Mouse (Mus musculus) gonadal fat pad, adult 2 months (tissue): Measurements from ENCODE around the gene Gucy2c. TPM values are rescaled to one million over a fixed set of nuclear protein-coding genes. Genes with fewer than 3 reads are reported as not detected.

Source experiments
- DNase-seq: peaks from one replicate; pipeline ENCODE4 v3.0.0-alpha.2; 2012; ENCODE audit warnings: low read depth
- polyA plus RNA-seq: library from polyadenylated mRNA; depleted of rRNA; stranded (reverse); fragments of >200 nt; gene quantifications from 2 replicates; pipeline ENCODE4 v1.2.3, GENCODE M21; 2012; rRNA removed

Gucy2c gene
- polyA plus RNA-seq, 1 experiment: 0.04 TPM

- no peak for DNase-seq
These were observed 113.1 kb downstream of the Gucy2c start for GRCm38 (mm10) chr6:136668266-136668986.

- peak; percentile 82 for DNase-seq
These were observed 119.5 kb downstream of the Gucy2c start for GRCm38 (mm10) chr6:136662063-136662462.

GRCm38 (mm10) chr6:136661706-136662016, 119.9 kb downstream of the Gucy2c start, which contains the start of gene Plbd1:
TSS of gene Plbd1 (minus strand) at chr6:136661928.
- no peak for DNase-seq

- no peak for DNase-seq
These were observed 120.5 kb downstream of the Gucy2c start for GRCm38 (mm10) chr6:136660831-136661705.

DNA sequence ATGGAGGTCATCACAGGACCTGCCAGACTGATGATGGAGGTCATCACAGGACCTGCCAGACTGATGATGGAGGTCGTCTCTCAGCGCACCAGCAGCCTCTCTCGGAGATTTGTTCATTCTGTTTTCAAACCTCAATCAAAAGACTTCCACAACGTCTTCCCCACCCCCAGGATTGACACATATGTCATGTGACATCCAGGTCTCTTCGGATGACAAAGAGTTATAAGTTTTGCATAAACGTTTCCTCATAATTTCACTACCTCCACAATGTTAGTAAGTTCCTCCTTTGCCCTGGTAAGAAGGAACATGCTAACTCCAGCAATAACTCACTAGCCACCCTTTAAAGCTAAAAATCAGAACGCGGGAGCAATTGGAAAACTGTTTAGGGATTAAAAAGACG, 122.3 kb downstream of the Gucy2c start:
- no peak for DNase-seq

DNA sequence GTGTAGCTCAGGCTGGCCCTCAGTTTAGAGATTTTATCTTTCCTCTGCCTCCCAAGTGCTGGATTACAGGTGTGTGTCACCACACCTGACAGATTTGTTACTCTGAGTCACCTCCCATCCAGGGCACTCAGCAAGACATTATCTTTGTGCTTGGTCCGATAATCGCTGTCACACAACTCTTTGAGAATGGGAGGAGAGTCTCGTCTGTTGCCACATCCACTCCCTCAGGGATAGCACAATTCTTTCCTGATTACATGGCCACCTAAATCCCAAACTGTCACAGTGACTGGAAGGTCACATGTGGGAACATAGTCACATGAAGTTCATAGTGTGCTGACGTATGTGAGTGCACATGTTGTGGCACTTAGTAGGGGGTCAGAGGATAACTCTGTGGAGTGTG, 123.3 kb downstream of the Gucy2c start:
- peak; percentile 83 for DNase-seq

- DNase-seq: no peak
These were observed 125.8 kb downstream of the Gucy2c start for GRCm38 (mm10) chr6:136655786-136656185.

DNA sequence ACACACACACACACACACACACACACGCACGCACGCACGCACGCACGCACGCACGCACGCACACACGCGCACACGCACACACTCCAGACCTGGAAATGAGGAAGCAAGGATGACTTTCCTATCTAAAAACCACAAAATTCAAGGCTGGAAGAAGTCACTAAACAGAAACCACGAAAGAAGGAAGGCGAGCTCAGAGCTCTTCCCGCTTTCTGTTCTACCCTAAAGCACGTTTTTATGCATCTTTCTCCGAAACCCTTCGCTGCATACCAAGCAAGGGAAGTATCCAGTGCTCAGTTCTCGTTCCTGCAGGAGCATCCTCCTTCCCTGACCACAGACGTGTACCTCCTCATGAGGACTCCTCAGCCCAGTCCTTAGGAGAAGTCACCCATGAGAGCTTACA, 127.1 kb downstream of the Gucy2c start:
- DNase-seq: no peak

- DNase-seq: no peak
These were observed 128.2 kb downstream of the Gucy2c start for GRCm38 (mm10) chr6:136653331-136653730.

DNA sequence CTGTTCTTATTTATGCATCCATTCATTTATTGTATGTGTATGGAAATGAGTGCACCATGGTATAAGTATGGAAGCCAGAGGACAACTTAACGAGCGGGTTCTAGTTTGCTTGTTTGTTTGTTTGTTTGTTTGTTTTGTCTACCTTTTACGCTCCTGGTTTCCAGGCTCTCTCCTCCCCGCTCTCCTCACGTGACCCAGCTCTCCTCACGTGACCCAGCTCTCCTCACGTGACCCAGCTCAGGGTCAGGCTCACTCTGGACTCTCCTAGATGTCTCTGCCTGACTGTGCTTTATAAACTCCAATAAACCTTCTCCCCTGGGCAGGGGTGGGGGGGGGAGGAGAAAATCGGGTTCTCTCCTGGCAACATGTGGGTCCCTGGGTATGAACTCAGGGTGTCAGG, 130.9 kb downstream of the Gucy2c start:
- no peak for DNase-seq

DNA sequence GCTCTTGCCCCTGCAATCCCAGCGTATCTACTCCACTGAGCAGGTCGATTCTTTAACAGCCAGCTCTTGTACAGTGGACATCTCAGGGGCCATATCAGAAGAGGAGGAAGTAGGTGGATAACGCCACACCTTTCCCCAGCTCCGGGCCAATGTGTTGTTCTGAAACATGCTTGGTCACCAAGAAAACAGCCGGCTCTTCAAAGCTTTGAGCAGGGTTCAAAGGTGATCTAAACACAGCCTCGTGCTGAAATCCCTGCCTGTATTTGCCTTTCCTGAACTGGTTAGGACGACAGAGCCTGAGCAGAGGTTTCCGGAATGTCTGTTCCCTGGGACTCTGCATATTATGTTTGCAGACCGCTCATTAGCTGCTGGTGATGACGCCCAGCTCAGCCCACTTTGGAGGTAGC, 134.1 kb downstream of the Gucy2c start:
- DNase-seq: no peak

Other genes with a start within 250 kb of the Gucy2c start
- 21.5 and 35.8 TPM in 2 replicates for gene Plbd1, start 119.8 kb downstream of the Gucy2c start, polyA plus RNA-seq
- 0.66 and 0.97 TPM in 2 replicates for gene Hist4h4, start 22.6 kb upstream of the Gucy2c start, polyA plus RNA-seq
- 224 and 310 TPM in 2 replicates for gene H2afj, start 26.5 kb upstream of the Gucy2c start, polyA plus RNA-seq
- gene BC049715, start 45.9 kb upstream of the Gucy2c start, polyA plus RNA-seq: 0.86 and 2.3 TPM in 2 replicates
- 25.2 and 34.8 TPM in 2 replicates for gene Wbp11, start 46.5 kb upstream of the Gucy2c start, polyA plus RNA-seq
- 0.08 and 0.12 TPM in 2 replicates for gene Smco3, start 53.7 kb upstream of the Gucy2c start, polyA plus RNA-seq
- gene Art4, start 76.0 kb upstream of the Gucy2c start, polyA plus RNA-seq: 10.3 and 12.8 TPM in 2 replicates
- 1,037 and 1,559 TPM in 2 replicates for gene Mgp, start 94.1 kb upstream of the Gucy2c start, polyA plus RNA-seq
- gene Erp27, start 140.4 kb upstream of the Gucy2c start, polyA plus RNA-seq: 0.08 TPM in 2 replicates
- 0.30 and 23.6 TPM in 2 replicates for gene Pde6h, start 142.1 kb upstream of the Gucy2c start, polyA plus RNA-seq
- gene Arhgdib, start 160.1 kb upstream of the Gucy2c start, polyA plus RNA-seq: 46.4 and 53.8 TPM in 2 replicates